Mouse (Mus musculus) E14TG2a.4 (cell line): ENCODE data around the gene Kcnab1.

Experiments used
- H3K27me3 ChIP-seq: 2 replicates; pipeline ENCODE4 v1.6.1; 2014; ENCODE audit warnings: low read length, control low read depth; ENCODE audit not compliant: insufficient read depth
- H3K36me3 ChIP-seq: 2 replicates; pipeline ENCODE4 v1.6.1; 2014; ENCODE audit warnings: low read length, control low read depth; ENCODE audit not compliant: insufficient read depth
- H3K4me1 ChIP-seq: replicated peaks from 2 replicates; pipeline ENCODE4 v1.6.1; 2014; ENCODE audit warnings: low read depth, low read length, control low read depth
- H3K4me3 ChIP-seq: replicated peaks from 2 replicates; pipeline ENCODE4 v1.5.1; 2014; ENCODE audit warnings: mild to moderate bottlenecking, low read length
- H3K9me3 ChIP-seq: 2 replicates; pipeline ENCODE4 v1.6.1; 2014; ENCODE audit warnings: low read length, control low read depth
- CTCF ChIP-seq: conservative IDR thresholded peaks from 2 replicates; pipeline ENCODE4 v1.5.1; 2014; ENCODE audit warnings: low read length
- NANOG ChIP-seq: IDR thresholded peaks from 2 replicates; pipeline ENCODE4 v1.6.1; 2014; ENCODE audit warnings: borderline replicate concordance, low read length, mixed read lengths
- POU5F1 ChIP-seq: IDR thresholded peaks from 2 replicates; pipeline ENCODE4 v1.6.1; 2014; ENCODE audit warnings: low read length, borderline replicate concordance

The Kcnab1 gene

GRCm38 (mm10) chr3:65214635-65215034 is 105.5 kb downstream of the Kcnab1 start:
- H3K4me1 ChIP-seq, result no peaks in the 10 kb centered on the region
- no peaks in the 10 kb centered on the region for H3K27me3 ChIP-seq
- H3K4me3 ChIP-seq, result no peak overlapping the region
- no peaks in the 10 kb centered on the region for H3K9me3 ChIP-seq
- TF ChIP-seq NANOG (no peak), POU5F1 (no peak), CTCF (no peak)
- H3K36me3 ChIP-seq, result no peaks in the 10 kb centered on the region

DNA sequence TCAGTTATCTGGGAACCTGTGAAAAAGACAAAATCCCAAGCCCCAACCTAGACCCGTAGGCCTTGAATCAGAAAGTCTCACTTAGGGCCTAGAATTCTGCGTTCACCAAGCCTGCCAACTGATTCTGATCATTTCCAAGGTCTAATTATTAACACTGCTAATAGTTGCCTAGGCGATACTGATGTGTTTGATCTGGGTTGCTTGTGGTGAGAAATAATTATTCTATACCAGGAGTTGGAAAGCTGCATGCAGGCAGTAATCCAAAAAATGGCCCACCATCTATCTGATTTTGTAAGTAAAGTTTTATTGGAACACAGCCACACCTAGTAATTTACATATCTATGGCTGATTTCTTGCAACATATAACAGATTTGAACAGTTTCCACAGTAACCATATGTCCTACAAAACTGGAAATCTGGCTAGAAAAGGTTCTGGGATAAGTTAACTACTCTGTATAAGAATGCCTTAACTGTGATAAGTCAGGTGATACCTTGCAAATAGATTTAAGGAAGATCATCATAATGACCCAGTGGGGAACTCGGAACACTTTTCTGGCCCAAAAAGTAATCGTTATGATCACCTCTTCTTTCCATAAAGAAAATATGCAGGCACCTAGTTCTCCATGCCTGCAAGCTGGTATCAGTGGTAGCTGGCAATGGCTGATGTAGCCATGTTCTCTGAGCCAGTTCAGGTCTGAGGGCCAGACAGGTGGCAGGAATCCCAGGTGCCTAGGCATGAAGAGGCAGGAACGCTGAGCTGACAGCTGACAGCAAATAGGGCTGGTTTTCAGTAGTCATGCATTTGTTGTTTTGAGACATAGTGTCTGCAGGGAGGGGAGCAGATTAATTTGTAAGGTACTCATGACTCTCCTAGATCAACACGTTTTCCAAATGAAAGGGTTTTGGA is 108.7 kb downstream of the Kcnab1 start:
- Histone ChIP-seq H3K4me1 (no peaks in the 10 kb centered on the region), H3K36me3 (no peaks in the 10 kb centered on the region), H3K27me3 (no peaks in the 10 kb centered on the region), H3K4me3 (no peak overlapping the region), H3K9me3 (no peaks in the 10 kb centered on the region)
- TF ChIP-seq NANOG, result no peak
- no peak for TF ChIP-seq POU5F1
- TF ChIP-seq CTCF, result no peak

GRCm38 (mm10) chr3:65220287-65220686 is 111.1 kb downstream of the Kcnab1 start:
- Histone ChIP-seq H3K9me3 (no peaks in the 10 kb centered on the region), H3K4me3 (no peak overlapping the region), H3K27me3 (no peaks in the 10 kb centered on the region), H3K4me1 (no peaks in the 10 kb centered on the region), H3K36me3 (no peaks in the 10 kb centered on the region)
- TF ChIP-seq POU5F1 (no peak), CTCF (no peak; the same call in 1 of the 2 replicates), NANOG (no peak)

DNA sequence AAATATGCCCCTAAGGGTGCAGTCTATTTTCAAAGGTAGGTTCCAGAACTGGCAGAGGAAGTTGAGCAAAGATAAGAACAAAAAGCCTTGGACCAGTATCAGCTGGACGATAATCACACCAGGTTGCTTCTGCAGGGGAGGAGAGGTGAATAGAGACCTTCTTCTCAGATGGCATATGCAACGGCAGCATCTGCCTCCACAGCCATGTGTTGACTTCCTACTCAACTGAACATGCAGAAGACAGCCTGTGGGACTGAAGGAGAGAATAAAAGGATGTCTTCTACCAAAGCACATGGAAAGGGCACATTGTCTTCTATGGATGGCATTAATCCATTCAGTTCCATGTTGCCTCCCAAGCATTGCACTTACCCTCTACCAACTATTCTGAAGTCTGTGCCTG is 114.5 kb downstream of the Kcnab1 start:
- H3K9me3 ChIP-seq, result no peaks in the 10 kb centered on the region
- H3K36me3 ChIP-seq, result no peaks in the 10 kb centered on the region
- H3K4me3 ChIP-seq, result no peak overlapping the region
- TF ChIP-seq POU5F1 (no peak), NANOG (no peak), CTCF (no peak)
- H3K27me3 ChIP-seq, result no peaks in the 10 kb centered on the region
- H3K4me1 ChIP-seq, result no peaks in the 10 kb centered on the region

DNA sequence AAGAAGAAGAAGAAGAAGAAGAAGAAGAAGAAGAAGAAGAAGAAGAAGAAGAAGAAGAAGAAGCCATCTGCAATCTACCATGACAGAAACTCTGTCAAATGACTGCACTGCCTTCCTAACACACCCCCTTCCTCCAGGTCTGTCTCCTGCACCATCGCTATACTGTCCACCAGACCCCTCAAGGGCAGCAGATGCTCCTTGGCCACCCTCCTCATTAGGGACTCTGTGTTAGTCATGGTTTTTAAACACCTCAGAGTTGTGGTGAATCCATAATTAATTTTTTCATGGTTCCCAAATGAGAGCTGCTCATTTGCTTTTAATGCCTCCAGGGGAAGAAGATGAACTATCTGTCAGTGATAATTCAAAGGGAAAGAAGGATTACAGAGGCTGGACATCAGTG is 121.8 kb downstream of the Kcnab1 start:
- TF ChIP-seq CTCF (no peak), POU5F1 (no peak), NANOG (no peak)
- Histone ChIP-seq H3K4me1 (no peaks in the 10 kb centered on the region), H3K27me3 (no peaks in the 10 kb centered on the region), H3K4me3 (no peak overlapping the region), H3K36me3 (no peaks in the 10 kb centered on the region), H3K9me3 (peaks cover 8% of the 10 kb centered on the region)

- Histone ChIP-seq H3K9me3 (peaks cover 8% of the 10 kb centered on the region), H3K4me1 (no peaks in the 10 kb centered on the region), H3K27me3 (no peaks in the 10 kb centered on the region), H3K4me3 (no peak overlapping the region), H3K36me3 (no peaks in the 10 kb centered on the region)
- no peak for TF ChIP-seq NANOG
- TF ChIP-seq CTCF, result no peak
- TF ChIP-seq POU5F1, result no peak
Observed at GRCm38 (mm10) chr3:65231419-65232090, 122.4 kb downstream of the Kcnab1 start.

DNA sequence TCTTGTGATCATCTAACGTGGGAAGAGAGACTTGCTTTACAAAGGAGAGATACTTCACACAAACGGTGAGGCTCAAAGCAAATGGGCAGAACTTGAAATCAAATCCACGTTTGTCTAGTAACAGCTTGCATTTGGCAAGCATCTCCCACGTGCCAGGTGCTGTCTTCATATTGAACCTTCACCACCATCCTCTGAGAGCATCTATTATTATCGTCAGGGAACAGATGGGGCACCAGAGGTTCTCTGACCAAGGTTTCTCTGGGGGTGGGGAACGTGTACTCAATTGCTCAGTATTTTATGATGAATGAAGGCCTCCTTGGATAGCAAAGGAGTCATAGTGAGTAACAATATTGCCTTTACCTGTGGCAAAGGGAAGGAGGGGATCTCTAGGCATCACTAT is 139.8 kb downstream of the Kcnab1 start:
- H3K36me3 ChIP-seq, result no peaks in the 10 kb centered on the region
- no peaks in the 10 kb centered on the region for H3K9me3 ChIP-seq
- no peaks in the 10 kb centered on the region for H3K4me1 ChIP-seq
- H3K27me3 ChIP-seq, result no peaks in the 10 kb centered on the region
- no peak overlapping the region for H3K4me3 ChIP-seq
- TF ChIP-seq POU5F1, result no peak
- TF ChIP-seq NANOG, result no peak
- no peak for TF ChIP-seq CTCF

DNA sequence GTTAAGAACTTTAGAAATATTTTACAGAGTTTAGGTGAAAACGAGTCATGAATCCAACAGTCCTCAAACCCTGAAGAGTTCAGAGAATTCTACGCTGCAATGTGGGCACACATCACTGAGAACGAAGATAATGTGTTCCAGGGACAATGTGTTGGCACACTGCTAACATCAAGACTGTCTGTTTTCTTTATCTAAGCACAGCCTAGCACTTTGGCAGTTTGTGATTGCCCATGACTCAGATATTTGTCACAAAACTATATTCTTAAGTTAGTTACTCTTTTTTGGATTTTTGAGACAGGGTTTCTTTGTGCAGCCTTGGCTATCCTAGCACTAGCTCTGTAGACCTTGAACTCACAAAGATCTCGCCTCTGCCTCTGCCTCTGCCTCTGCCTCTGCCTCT is 151.3 kb downstream of the Kcnab1 start:
- Histone ChIP-seq H3K36me3 (no peaks in the 10 kb centered on the region), H3K9me3 (no peaks in the 10 kb centered on the region), H3K4me1 (no peaks in the 10 kb centered on the region), H3K27me3 (no peaks in the 10 kb centered on the region), H3K4me3 (no peak overlapping the region)
- no peak for TF ChIP-seq NANOG
- TF ChIP-seq CTCF, result no peak
- no peak for TF ChIP-seq POU5F1
